Mouse (Mus musculus) neural tube, embryonic 11.5 days (tissue): ENCODE data around the gene Cgrrf1. TPM values are rescaled to one million over a fixed set of nuclear protein-coding genes. Genes with fewer than 3 reads are reported as not detected.

Experiments used
- ATAC-seq: fragments of 200-750 bp; cut with Nextera tagmentation; 2 replicates; pipeline ENCODE4 v1.8.0; 2017; ENCODE audit warnings: moderate number of reproducible peaks, mild to moderate bottlenecking, moderate TSS enrichment, moderate library complexity; ENCODE audit not compliant: insufficient read depth, low FRiP score, low TSS enrichment
- DNase-seq: peaks from one replicate; pipeline ENCODE4 v3.0.0-alpha.2; 2015; ENCODE audit warnings: low spot score
- H3K27ac ChIP-seq: fragments of 300-500 bp; sonication (generic); 2 replicates; pipeline ENCODE4 v1.5.1; 2014; ENCODE audit warnings: low read depth, mild to moderate bottlenecking, low read length
- H3K27me3 ChIP-seq: fragments of 300-500 bp; sonication (generic); 2 replicates; pipeline ENCODE4 v1.6.1; 2014; ENCODE audit warnings: mild to moderate bottlenecking, low read length, mixed read lengths; ENCODE audit not compliant: control insufficient read depth, insufficient read depth
- H3K36me3 ChIP-seq: fragments of 300-500 bp; sonication (generic); 2 replicates; pipeline ENCODE4 v1.6.1; 2014; ENCODE audit warnings: mild to moderate bottlenecking, low read length, moderate library complexity, mixed read lengths; ENCODE audit not compliant: control insufficient read depth, insufficient read depth
- H3K4me1 ChIP-seq: fragments of 300-500 bp; sonication (generic); 2 replicates; pipeline ENCODE4 v1.6.1; 2014; ENCODE audit warnings: low read length, mixed read lengths; ENCODE audit not compliant: control insufficient read depth, insufficient read depth
- H3K4me2 ChIP-seq: fragments of 300-500 bp; sonication (generic); 2 replicates; pipeline ENCODE4 v1.6.1; 2014; ENCODE audit warnings: low read depth, mild to moderate bottlenecking, moderate library complexity
- H3K4me3 ChIP-seq: fragments of 300-500 bp; sonication (generic); 2 replicates; pipeline ENCODE4 v1.5.1; 2014; ENCODE audit warnings: low read depth, low read length
- H3K9ac ChIP-seq: fragments of 300-500 bp; sonication (generic); 2 replicates; pipeline ENCODE4 v1.6.1; 2014; ENCODE audit warnings: mild to moderate bottlenecking, low read length
- H3K9me3 ChIP-seq: fragments of 300-500 bp; sonication (generic); 2 replicates; pipeline ENCODE4 v1.6.1; 2016; ENCODE audit warnings: low read length; ENCODE audit not compliant: control insufficient read depth
- WGBS: fragments of 180-500 bp; shearing (Covaris S2); extraction: QIAGEN DNeasy Blood & Tissue Kit; methylation state at CpG from one replicate; pipeline ENCODE4 v1.1.7; 2014; 5-methylcytosine and 5-hydroxymethylcytosine counted together
- polyA plus RNA-seq: library from polyadenylated mRNA; unstranded; fragments of >200 nt; fragmentation: Nextera tagmentation; extraction: Ambion mirVana; gene quantifications from 2 replicates; pipeline ENCODE4 v1.2.1, GENCODE M21; 2014

Cgrrf1 gene
- polyA plus RNA-seq, result 29.6 and 33.0 TPM in 2 replicates

DNA sequence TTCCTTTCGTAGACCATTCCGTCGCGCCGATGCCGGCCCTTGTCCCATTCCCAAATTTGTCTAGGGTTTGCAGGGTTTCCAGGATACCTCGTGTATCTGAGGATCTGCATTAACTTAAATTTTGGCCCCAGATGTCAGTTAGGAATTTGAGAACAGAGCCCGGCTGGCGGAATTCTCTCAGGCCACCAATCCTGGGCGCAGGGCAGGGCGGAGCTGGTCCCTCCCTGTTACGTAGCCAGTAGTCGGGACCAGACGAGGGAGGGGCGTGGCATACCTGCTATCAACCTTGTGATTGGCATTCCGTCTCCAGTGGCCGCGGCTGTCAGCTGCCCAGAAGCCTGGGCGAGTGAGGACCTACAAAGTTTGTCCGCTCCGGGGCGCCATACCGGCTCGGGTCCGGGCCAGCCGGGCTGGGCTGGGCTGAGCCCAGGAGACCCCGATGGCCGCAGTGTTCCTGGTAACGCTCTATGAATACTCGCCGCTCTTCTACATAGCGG lies at the start of gene Cgrrf1:
TSS of gene Cgrrf1 (plus strand) at position 289 of the 497 bp plus-strand sequence.
- Histone ChIP-seq H3K9me3 (no peaks in the 10 kb centered on the region), H3K27ac (no peak within 1 kb of the TSS), H3K9ac (peak within 1 kb of the TSS; percentile 81), H3K4me2 (peak within 1 kb of the TSS; percentile 71), H3K4me1 (0 out of 2 replicates have a peak, but pooled peaks cover 3% of the 10 kb centered on the region), H3K27me3 (no peaks in the 10 kb centered on the region), H3K36me3 (no peaks in the 10 kb centered on the region), H3K4me3 (peak within 1 kb of the TSS; percentile 86)
- DNase-seq, result peak; percentile 94
- ATAC-seq, result peak; percentile 99
- WGBS, result under 1% methylated on average over 32 of the region's 32 CpGs

DNA sequence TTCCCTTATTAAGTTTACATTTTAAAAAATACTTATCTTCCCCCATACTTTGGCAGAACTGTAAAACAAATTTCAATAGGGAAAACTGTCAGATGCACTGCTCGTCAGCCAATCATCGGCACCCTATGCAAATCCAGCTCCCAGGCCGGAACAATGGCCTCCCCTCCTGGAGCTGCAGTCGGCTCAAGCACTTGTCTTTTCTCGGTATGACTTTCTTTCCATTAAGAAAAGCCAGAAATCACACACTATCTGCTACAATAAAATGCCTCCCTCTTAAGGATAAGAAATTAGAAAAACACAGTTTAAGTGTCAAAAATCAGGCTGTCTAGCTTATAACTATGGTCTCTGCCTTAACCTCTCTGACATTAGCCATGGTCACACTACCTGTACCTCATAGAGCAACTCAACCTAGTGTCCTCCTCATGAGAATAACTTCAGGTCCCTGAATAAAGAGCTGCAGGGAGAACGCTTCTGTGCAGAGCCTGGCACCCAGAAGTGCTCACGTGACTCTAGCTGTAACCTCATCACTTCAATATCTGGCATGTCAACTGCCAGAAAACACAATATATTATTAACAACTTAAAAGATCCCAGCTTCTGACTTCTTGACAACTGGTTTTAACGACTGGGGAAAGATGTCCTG lies 49.6 kb upstream of the Cgrrf1 start:
- H3K9me3 ChIP-seq, result peaks cover 4% of the 10 kb centered on the region; the same call in 1 of the 2 replicates

DNA sequence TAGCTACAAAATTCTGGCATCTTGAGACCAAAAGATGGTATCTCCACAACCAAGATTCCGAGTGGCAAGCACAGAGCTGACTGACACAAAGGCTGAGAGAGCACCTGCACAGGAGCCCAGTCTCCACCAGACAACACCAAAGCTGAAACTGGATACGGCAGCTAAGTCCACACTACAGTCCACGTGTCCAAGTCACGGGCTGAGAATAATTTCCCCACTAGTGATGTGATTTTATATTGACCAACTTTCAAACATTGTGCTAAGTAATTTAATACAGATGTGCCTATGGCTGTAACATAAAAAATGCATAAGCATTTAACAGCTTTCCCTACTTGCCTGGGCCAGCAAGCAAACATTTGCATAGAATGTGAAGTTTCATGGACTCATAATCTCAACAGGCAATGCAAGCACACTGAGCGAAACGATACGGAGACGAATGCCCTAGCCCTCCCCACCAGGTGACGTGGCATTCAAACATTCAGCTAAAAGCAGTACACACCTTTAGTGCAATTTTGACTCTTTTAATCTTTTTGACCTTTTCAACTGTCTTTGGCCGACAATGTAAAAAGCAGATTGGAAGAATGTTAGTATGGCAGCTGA lies 48.5 kb upstream of the Cgrrf1 start:
- DNase-seq (no peak), ATAC-seq (no peak)
- no peaks in the 10 kb centered on the region for H3K27me3 ChIP-seq
- 94% methylated on average over 10 of the region's 10 CpGs for WGBS
- no peak overlapping the region for H3K4me2 ChIP-seq
- no peak overlapping the region for H3K4me3 ChIP-seq
- H3K9ac ChIP-seq, result no peak overlapping the region
- no peak overlapping the region for H3K27ac ChIP-seq
- H3K9me3 ChIP-seq, result peaks cover 4% of the 10 kb centered on the region; the same call in 1 of the 2 replicates
- H3K4me1 ChIP-seq, result peaks cover 4% of the 10 kb centered on the region
- H3K36me3 ChIP-seq, result peaks cover 21% of the 10 kb centered on the region

More for the DNA sequence above, 49.6 kb upstream of the Cgrrf1 start:
- Histone ChIP-seq H3K27me3 (no peaks in the 10 kb centered on the region), H3K4me1 (peaks cover 4% of the 10 kb centered on the region), H3K4me3 (no peak overlapping the region), H3K4me2 (no peak overlapping the region), H3K36me3 (peaks cover 29% of the 10 kb centered on the region), H3K9ac (no peak overlapping the region), H3K27ac (no peak overlapping the region)
- no peak for ATAC-seq
- no peak for DNase-seq
- 92% methylated on average over 8 of the region's 8 CpGs for WGBS

DNA sequence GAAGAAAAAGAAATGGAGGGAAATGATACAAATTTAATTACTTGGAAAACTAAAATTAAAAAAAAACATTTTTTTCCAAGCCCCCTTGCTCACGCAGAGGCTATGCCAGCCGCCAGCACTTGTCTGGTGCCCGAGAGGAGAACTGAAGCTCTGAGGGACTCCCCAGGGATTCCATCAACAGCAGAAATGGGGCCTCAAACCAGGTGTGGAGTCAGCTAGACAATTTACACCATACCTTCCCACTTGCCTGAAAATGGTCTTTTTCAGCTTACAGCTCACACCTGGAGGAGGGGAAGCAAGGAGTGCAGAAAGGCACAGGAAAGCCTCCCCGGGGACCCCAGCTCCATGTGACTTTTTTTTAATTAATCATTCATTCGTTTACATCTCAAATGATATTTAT lies 46.7 kb upstream of the Cgrrf1 start:
- DNase-seq (no peak), ATAC-seq (no peak)
- Histone ChIP-seq H3K9ac (no peak overlapping the region), H3K4me2 (no peak overlapping the region), H3K9me3 (no peaks in the 10 kb centered on the region), H3K4me1 (peaks cover 4% of the 10 kb centered on the region), H3K4me3 (no peak overlapping the region), H3K27ac (no peak overlapping the region), H3K27me3 (no peaks in the 10 kb centered on the region), H3K36me3 (peaks cover 5% of the 10 kb centered on the region; the same call in 1 of the 2 replicates)
- 88% methylated on average over 5 of the region's 5 CpGs for WGBS

DNA sequence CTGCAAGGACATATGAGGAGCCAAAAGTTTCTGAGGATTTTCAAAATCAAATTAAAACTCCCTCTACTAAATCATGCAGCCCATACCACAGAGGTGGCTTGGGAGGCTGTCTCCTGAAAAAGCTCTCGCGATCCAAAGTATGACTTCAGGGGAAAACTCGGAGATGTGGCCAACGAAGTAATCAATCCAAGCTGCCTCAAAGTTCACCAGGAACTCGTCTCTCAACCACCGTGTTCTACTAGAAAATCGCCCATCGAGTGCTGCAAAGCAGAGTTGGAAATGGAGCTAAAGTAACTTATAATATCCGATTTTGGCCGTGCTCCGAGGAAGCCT lies 44.5 kb upstream of the Cgrrf1 start:
- peak overlapping the region; percentile 84 for H3K4me2 ChIP-seq
- H3K9me3 ChIP-seq, result no peaks in the 10 kb centered on the region
- ATAC-seq (no peak), DNase-seq (no peak)
- peaks cover 4% of the 10 kb centered on the region for H3K4me1 ChIP-seq
- H3K4me3 ChIP-seq, result peak overlapping the region; percentile 97
- no peaks in the 10 kb centered on the region for H3K27me3 ChIP-seq
- peak overlapping the region; percentile 99 for H3K27ac ChIP-seq
- H3K9ac ChIP-seq, result peak overlapping the region; percentile 99
- no peaks in the 10 kb centered on the region for H3K36me3 ChIP-seq
- 1% methylated on average over 11 of the region's 11 CpGs for WGBS

DNA sequence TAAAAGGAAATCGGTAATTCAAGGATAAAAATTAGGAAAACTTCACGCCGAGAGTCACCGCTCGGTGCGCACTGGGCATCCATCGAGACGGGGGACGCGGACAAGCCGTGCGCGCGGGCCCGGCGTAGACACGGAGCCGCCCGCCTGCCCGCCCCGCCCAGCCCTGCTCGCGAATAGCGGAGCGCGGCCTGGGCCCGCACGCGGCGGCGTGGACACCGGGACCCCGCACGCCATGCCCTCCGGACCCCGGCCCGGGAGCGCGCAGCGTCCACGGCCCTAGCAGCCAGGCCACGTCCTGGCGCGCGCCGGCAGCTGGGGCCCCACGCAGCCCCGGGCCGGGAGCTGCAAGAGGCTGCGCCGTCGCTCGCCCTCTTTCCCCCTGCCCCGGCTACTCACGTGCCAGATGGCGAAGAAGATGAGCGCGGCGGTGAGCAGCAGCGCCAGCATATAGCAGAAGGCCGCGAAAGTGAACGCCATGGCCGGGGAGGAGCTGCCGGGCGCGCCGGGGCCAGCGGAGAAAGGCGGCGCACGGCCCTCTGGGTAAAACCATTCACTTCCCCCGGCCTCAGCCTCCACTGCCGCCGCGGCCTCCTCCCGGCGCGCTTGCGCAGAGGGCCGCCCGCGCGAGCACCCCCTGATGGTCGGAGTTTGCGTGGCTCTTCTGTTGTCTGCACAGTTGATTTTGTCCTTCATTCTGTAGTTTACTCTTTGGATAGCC lies 44.0 kb upstream of the Cgrrf1 start, which contains the start of gene Cnih1:
TSS of gene Cnih1 (minus strand) at position 625 of the 718 bp plus-strand sequence.
- H3K9ac ChIP-seq, result peak within 1 kb of the TSS; percentile 99
- WGBS, result under 1% methylated on average over 71 of the region's 86 CpGs

DNA sequence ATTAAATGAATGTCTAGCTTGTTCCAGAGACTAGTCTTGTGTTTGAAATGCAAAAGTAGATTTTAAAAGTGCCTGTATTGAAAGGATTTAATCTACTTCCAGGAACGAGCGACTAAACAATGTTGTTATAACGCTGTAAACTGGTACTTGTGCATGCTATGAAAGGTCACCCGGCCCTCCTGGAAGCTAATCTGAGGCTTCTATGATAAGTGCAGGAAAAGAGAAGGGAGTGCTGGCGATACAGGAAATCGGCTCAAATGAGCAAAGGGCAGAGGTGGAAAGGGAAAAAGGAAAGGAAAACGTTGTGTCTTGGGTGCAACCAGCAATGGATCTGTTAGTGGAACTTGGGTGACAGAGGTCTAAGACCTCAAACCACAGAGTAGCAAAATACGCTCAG lies 43.4 kb upstream of the Cgrrf1 start:
- Histone ChIP-seq H3K9me3 (no peaks in the 10 kb centered on the region), H3K9ac (0 out of 2 replicates have a peak overlapping the region, but pooled peaks have one; percentile 3), H3K27ac (no peak overlapping the region), H3K27me3 (no peaks in the 10 kb centered on the region), H3K4me2 (peak overlapping the region; percentile 19; the same call in 1 of the 2 replicates), H3K36me3 (no peaks in the 10 kb centered on the region), H3K4me1 (peaks cover 4% of the 10 kb centered on the region), H3K4me3 (peak overlapping the region; percentile 97; the same call in 1 of the 2 replicates)
- no peak for ATAC-seq
- 35% methylated on average over 8 of the region's 8 CpGs for WGBS
- no peak for DNase-seq

More for the DNA sequence above, 44.0 kb upstream of the Cgrrf1 start, which contains the start of gene Cnih1:
- DNase-seq (peak; percentile 95), ATAC-seq (peak; percentile 94)
- no peaks in the 10 kb centered on the region for H3K36me3 ChIP-seq
- peak within 1 kb of the TSS; percentile 84 for H3K4me2 ChIP-seq
- H3K27ac ChIP-seq, result peak within 1 kb of the TSS; percentile 99
- peak within 1 kb of the TSS; percentile 97 for H3K4me3 ChIP-seq
- H3K4me1 ChIP-seq, result peaks cover 4% of the 10 kb centered on the region
- no peaks in the 10 kb centered on the region for H3K9me3 ChIP-seq
- no peaks in the 10 kb centered on the region for H3K27me3 ChIP-seq

DNA sequence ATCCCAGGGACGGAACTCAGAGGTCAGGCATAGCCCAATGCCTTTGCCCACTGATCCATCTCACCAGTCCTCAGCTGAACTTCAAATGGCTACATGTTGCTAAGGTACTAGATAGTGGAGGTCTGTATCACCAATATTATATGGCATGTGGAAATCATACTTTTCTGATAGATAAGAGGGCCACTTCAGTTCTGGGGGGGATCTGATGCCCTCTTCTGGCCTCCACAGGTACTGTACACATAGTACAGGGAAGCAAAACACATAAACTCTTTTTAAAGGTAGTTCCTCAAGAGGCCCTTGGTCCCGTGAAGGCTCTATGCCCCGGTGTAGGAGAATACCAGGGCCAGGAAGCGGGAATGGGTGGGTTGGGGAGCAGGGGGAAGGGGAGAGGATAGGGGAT lies 41.6 kb upstream of the Cgrrf1 start:
- no peak overlapping the region for H3K27ac ChIP-seq
- no peak overlapping the region for H3K4me3 ChIP-seq
- no peak overlapping the region for H3K9ac ChIP-seq
- no peaks in the 10 kb centered on the region for H3K27me3 ChIP-seq
- ATAC-seq (no peak), DNase-seq (no peak)
- 78% methylated on average over 4 of the region's 4 CpGs for WGBS
- peaks cover 4% of the 10 kb centered on the region for H3K4me1 ChIP-seq
- no peaks in the 10 kb centered on the region for H3K36me3 ChIP-seq
- no peaks in the 10 kb centered on the region for H3K9me3 ChIP-seq
- H3K4me2 ChIP-seq, result no peak overlapping the region
